Mouse (Mus musculus) spleen, adult 2 months (tissue): ENCODE measurements around the gene Siae.

Experiments used
- CTCF ChIP-seq: fragments of 200-500 bp; IDR thresholded peaks from 2 replicates; pipeline ENCODE4 v1.5.1; 2011; ENCODE audit warnings: mild to moderate bottlenecking, inconsistent platforms; ENCODE audit not compliant: insufficient read depth, insufficient read length, insufficient replicate concordance; ENCODE audit errors: extremely low read depth
- POLR2A ChIP-seq: fragments of 200-500 bp; IDR thresholded peaks from 2 replicates; pipeline ENCODE4 v1.6.1; 2011; ENCODE audit warnings: low read depth, low read length, inconsistent platforms

DNA sequence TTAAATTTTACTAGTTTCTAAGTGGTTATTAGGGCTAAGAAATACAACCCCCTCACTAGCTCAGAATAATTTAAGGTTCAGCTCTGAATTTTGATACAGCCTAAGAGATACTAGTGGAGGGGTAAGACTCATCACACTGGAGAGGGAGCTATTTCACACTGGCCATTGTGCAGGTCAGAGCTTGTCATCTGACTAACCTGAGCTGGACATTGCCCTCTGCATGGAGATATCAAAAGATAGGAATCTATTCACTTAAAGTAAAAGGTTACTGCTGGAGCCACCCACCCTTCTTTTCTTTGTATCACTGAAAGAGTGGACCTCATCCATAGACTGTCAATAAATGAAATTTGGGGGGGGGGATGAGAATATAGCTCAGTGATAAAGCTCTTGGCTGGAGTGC lies 58.8 kb downstream of the Siae start:
- TF ChIP-seq POLR2A, result no peak
- no peak for TF ChIP-seq CTCF
